In the genomic region with DNA sequence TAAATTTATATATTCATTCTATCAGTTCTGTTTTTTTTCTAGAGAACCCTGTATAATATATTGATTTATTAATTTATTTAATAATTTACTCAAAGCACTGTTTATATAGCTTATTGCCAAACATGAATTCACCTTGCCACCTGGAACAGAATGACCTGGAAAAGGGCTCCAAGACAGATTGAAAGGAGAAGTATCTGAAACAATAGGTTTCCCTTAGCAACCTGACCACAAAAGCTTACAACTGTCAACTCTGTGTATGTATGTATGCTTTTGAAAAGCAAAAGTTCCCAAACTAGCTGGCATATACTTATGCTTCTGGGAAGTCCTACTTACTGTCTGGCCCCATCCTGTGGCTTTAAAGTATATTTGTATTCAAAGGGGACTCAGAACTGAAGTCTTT, we compare ENCODE assay signal across 24 mouse cellular contexts. TPM values are rescaled to one million over a fixed set of nuclear protein-coding genes. Genes with fewer than 3 reads are reported as not detected.
DNase-seq lines count a peak whose midpoint lies in the region; ATAC-seq and TF ChIP-seq lines count a peak whose summit lies in the region.
"Had no signal": no experiment of that assay in that cellular context is flagged by ENCODE, and none has a peak within 500 bp of the region (broad histone marks: within the 10 kb centered on the region; RNA-seq: fewer than 3 reads in every experiment).

No protein-coding gene starts in this region.

- no peaks in the 10 kb centered on the region for H3K79me2 ChIP-seq in MEL (ENCODE audit: control insufficient read depth, insufficient read depth, low read length, poor library complexity)

- H3K4me3 ChIP-seq in lung, postnatal 0 days (ENCODE audit: low read depth, low read length) = no peak overlapping the region
- H3K4me3 ChIP-seq in MEL (ENCODE audit: control insufficient read depth in 1 of 2, insufficient read depth in 1 of 2, low read depth in 2 of 2, low read length in 2 of 2) = no peak overlapping the region
- H3K4me3 ChIP-seq: embryonic facial prominence, embryonic 10.5 days; forebrain, embryonic 13.5 days; gastrocnemius, adult 2 months; heart, embryonic 13.5 days; hindbrain, embryonic 10.5 days had no signal

- H3K9ac ChIP-seq in lung, postnatal 0 days (replicated peaks; ENCODE audit: low read depth) = no peak overlapping the region
- H3K9ac ChIP-seq in MEL (ENCODE audit: control insufficient read depth, low read depth, low read length, poor library complexity, severe bottlenecking) = no peak overlapping the region
- H3K9ac ChIP-seq: forebrain, embryonic 13.5 days; forebrain, postnatal 0 days; heart, embryonic 13.5 days; hindbrain, embryonic 14.5 days had no signal

- no peak for TF ChIP-seq CTCF in lung, postnatal 0 days (IDR thresholded peaks at IDR 0.05)
- TF ChIP-seq CTCF in MEL (IDR thresholded peaks at IDR 0.05 in 2 of 3, conservative IDR thresholded peaks at IDR 0.05 in 1 of 3; ENCODE audit: control insufficient read depth in 1 of 3, insufficient read depth in 1 of 3, low read depth in 2 of 3, low read length in 3 of 3, poor library complexity in 1 of 3, severe bottlenecking in 1 of 3) = no peak

- no peaks in the 10 kb centered on the region for H3K4me1 ChIP-seq in lung, postnatal 0 days (ENCODE audit: insufficient read depth, low read depth, low read length)
- peaks cover 0 to 5% of the 10 kb centered on the region in 2 experiments; a peak in 1 of 4 replicates for H3K4me1 ChIP-seq in MEL (ENCODE audit: control insufficient read depth in 1 of 2, insufficient read depth in 2 of 2, low read length in 2 of 2)
- H3K4me1 ChIP-seq: embryonic facial prominence, embryonic 10.5 days; forebrain, embryonic 13.5 days; heart, embryonic 13.5 days; hindbrain, embryonic 10.5 days had no signal

- no peak overlapping the region for H3K4me2 ChIP-seq in lung, postnatal 0 days (replicated peaks; ENCODE audit: low read depth, low read length)
- H3K4me2 ChIP-seq: forebrain, embryonic 13.5 days; heart, embryonic 13.5 days; hindbrain, embryonic 14.5 days had no signal

- no peaks in the 10 kb centered on the region for H3K9me3 ChIP-seq in lung, postnatal 0 days (ENCODE audit: low read length)
- no peaks in the 10 kb centered on the region for H3K9me3 ChIP-seq in MEL (replicated peaks; ENCODE audit: insufficient read depth, low read length)
- H3K9me3 ChIP-seq: embryonic facial prominence, embryonic 10.5 days; forebrain, embryonic 13.5 days; G1E; heart, embryonic 13.5 days; hindbrain, embryonic 10.5 days had no signal

- H3K27me3 ChIP-seq in lung, postnatal 0 days (replicated peaks; ENCODE audit: insufficient read depth, low read length) = no peaks in the 10 kb centered on the region
- H3K27me3 ChIP-seq in MEL (ENCODE audit: control insufficient read depth in 1 of 2, insufficient read depth in 2 of 2, low read length in 2 of 2) = no peaks in the 10 kb centered on the region
- H3K27me3 ChIP-seq: forebrain, embryonic 13.5 days; heart, embryonic 13.5 days; Patski had no signal

- H3K36me3 ChIP-seq in lung, postnatal 0 days (ENCODE audit: insufficient read depth, low read length) = no peaks in the 10 kb centered on the region
- peaks cover 0 to 2% of the 10 kb centered on the region in 2 experiments; a peak in 2 of 4 replicates for H3K36me3 ChIP-seq in MEL (ENCODE audit: control insufficient read depth in 1 of 2, insufficient read depth in 2 of 2, low read length in 2 of 2)
- H3K36me3 ChIP-seq: embryonic facial prominence, embryonic 10.5 days; G1E; heart, embryonic 13.5 days; hindbrain, embryonic 10.5 days had no signal

- TF ChIP-seq RAD21 in MEL (IDR thresholded peaks at IDR 0.05; ENCODE audit: low read depth, low read length) = no peak

- H3K27ac ChIP-seq in lung, postnatal 0 days (ENCODE audit: low read length) = no peak overlapping the region
- H3K27ac ChIP-seq in MEL (ENCODE audit: control insufficient read depth, low read depth, low read length) = no peak overlapping the region
- H3K27ac ChIP-seq: embryonic facial prominence, embryonic 10.5 days; forebrain, embryonic 13.5 days; gastrocnemius, adult 2 months; heart, embryonic 13.5 days; hindbrain, embryonic 10.5 days; hindbrain, embryonic 14.5 days had no signal

- TF ChIP-seq EP300 in lung, postnatal 0 days (IDR thresholded peaks at IDR 0.05) = 0 out of 2 replicates have a peak, but pooled peaks have one; percentile 3
- no peak for TF ChIP-seq EP300 in MEL (IDR thresholded peaks at IDR 0.05; ENCODE audit: low read depth in 1 of 2, low read length in 2 of 2)

- no peak for TF ChIP-seq POLR2A in MEL (IDR thresholded peaks at IDR 0.05; ENCODE audit: control insufficient read depth in 1 of 2, insufficient read depth in 1 of 2, low read depth in 1 of 2, low read length in 2 of 2, poor library complexity in 1 of 2)

- no peak for DNase-seq in lung, postnatal 0 days (ENCODE audit: low spot score)
- DNase-seq in lung, postnatal 4 days = no peak
- peak; percentile 42 for DNase-seq in MEL (ENCODE audit: low read depth, low spot score)
- DNase-seq in thymus, postnatal 14 days = no peak
- no peak for DNase-seq in cerebellum, adult 8-10 months
- DNase-seq: adrenal gland, postnatal 14 days; B cell, adult 2 months; cerebellum, adult 11-12 months; cerebellum, adult 9-11 months; cerebellum, postnatal 36 days; forebrain, postnatal 0 days; gastrocnemius, adult 2 months; gastrocnemius, postnatal 25 days; heart, adult 11 months had no signal

- peak; percentile 38 for ATAC-seq in lung, postnatal 0 days
- ATAC-seq in common myeloid progenitor, adult 5-6 weeks (replicated peaks; ENCODE audit: low read depth, poor library complexity, severe bottlenecking) = peak; percentile 73
- ATAC-seq: activated CD4-positive, CD25-positive, alpha-beta regulatory T cell, adult 4 months; CD4-positive, CD25-positive, alpha-beta regulatory T cell, adult 4 months; forebrain, embryonic 13.5 days; forebrain, postnatal 0 days; Patski had no signal

TF ChIP-seq in MEL, 35 proteins besides CTCF, POLR2A, EP300 and RAD21:
- TF ChIP-seq NELFE (IDR thresholded peaks at IDR 0.05; ENCODE audit: low read depth, low read length) (no peak), SIN3A (IDR thresholded peaks at IDR 0.05; ENCODE audit: low read length) (no peak), ELF1 (IDR thresholded peaks at IDR 0.05; ENCODE audit: low read depth, low read length) (no peak), TCF12 (IDR thresholded peaks at IDR 0.05; ENCODE audit: low read depth, low read length) (no peak), GATA1 (IDR thresholded peaks at IDR 0.05; ENCODE audit: low read depth, low read length) (no peak), POLR2AphosphoS2 (IDR thresholded peaks at IDR 0.05; ENCODE audit: low read length) (no peak)

RNA-seq across cellular contexts. Expression of gene Amn1, which starts 32.8 kb away (rescaled TPM):
- 26.0 and 31.9 TPM in 2 replicates for polyA plus RNA-seq in lung, postnatal 0 days (2015; fragmentation: Nextera tagmentation; extraction: Ambion mirVana)
- 2.7 and 4.4 TPM in 2 replicates for total RNA-seq in MEL (2012; rRNA removed)
- polyA plus RNA-seq in MEL (2012; ENCODE audit: insufficient read depth in 1 of 2, insufficient read length in 2 of 2, low read depth in 1 of 2, low replicate concordance in 2 of 2, missing spikeins in 1 of 2) = 1 to 10 TPM in 1 of 2 experiments, not detected in 1; 2.7 TPM
- total RNA-seq in common myeloid progenitor, adult 5-6 weeks (2017) = 13.2 and 13.7 TPM in 2 replicates
